Mouse (Mus musculus): ENCODE measurements at regions not wholly inside any gene's neighbourhood (a gene's known extent, or its start where the extent isn't known, plus 50 kb on each side); places are given as distances from the start of the nearest gene placed in this dataset.
A peak's percentile ranks its signal among the peaks of the same experiment; 100 is the strongest.

- DNase-seq (ENCODE audit: low spot score in 2 of 2), result no peak
Measured at GRCm38 (mm10) chr12:25905614-25906013, 509.4 kb downstream of the Rnf144a start.

GRCm38 (mm10) chr12:25896543-25896942 is 518.5 kb downstream of the Rnf144a start:
- DNase-seq (ENCODE audit: low spot score in 2 of 2), result no peak

- no peak for DNase-seq (ENCODE audit: low spot score in 2 of 2)
Measured at GRCm38 (mm10) chr12:25895691-25896090, 519.4 kb downstream of the Rnf144a start.

GRCm38 (mm10) chr12:25891391-25892167 is 523.5 kb downstream of the Rnf144a start:
- DNase-seq (ENCODE audit: low spot score in 2 of 2), result no peak

- DNase-seq (ENCODE audit: low spot score in 2 of 2), result peak in 1 of 2 experiments; percentile 33
Measured at GRCm38 (mm10) chr12:25890722-25891121, 524.3 kb downstream of the Rnf144a start.

GRCm38 (mm10) chr12:25883771-25884171 is 531.3 kb downstream of the Rnf144a start:
- peak; percentile 47 to 51 for DNase-seq (ENCODE audit: low spot score in 2 of 2)

GRCm38 (mm10) chr12:25871816-25872215 is 543.2 kb downstream of the Rnf144a start:
- DNase-seq (ENCODE audit: low spot score in 2 of 2), result no peak

- DNase-seq (ENCODE audit: low spot score in 2 of 2), result peak; percentile 64 to 85
Measured at GRCm38 (mm10) chr12:25871001-25871461, 544.0 kb downstream of the Rnf144a start.

- DNase-seq (ENCODE audit: low spot score in 2 of 2), result no peak
Measured at GRCm38 (mm10) chr12:25869846-25870245, 545.2 kb downstream of the Rnf144a start.

GRCm38 (mm10) chr12:25865063-25865462 is 550.0 kb downstream of the Rnf144a start:
- no peak for DNase-seq (ENCODE audit: low spot score in 2 of 2)

- peak in 1 of 2 experiments; percentile 46 for DNase-seq (ENCODE audit: low spot score in 2 of 2)
Measured at GRCm38 (mm10) chr12:25864113-25864852, 550.8 kb downstream of the Rnf144a start.

- no peak for DNase-seq (ENCODE audit: low spot score in 2 of 2)
Measured at GRCm38 (mm10) chr12:25861100-25861499, 554.0 kb downstream of the Rnf144a start.

GRCm38 (mm10) chr12:25858397-25858796 is 556.7 kb downstream of the Rnf144a start:
- DNase-seq (ENCODE audit: low spot score in 2 of 2), result no peak

- no peak for DNase-seq (ENCODE audit: low spot score in 2 of 2)
Measured at GRCm38 (mm10) chr12:25830057-25830456, 585.0 kb downstream of the Rnf144a start.

GRCm38 (mm10) chr12:25827961-25828360 is 587.1 kb downstream of the Rnf144a start:
- DNase-seq (ENCODE audit: low spot score in 2 of 2), result no peak

GRCm38 (mm10) chr12:25826928-25827327 is 588.1 kb downstream of the Rnf144a start:
- DNase-seq (ENCODE audit: low spot score in 2 of 2), result no peak

- no peak for DNase-seq (ENCODE audit: low spot score in 2 of 2)
Measured at GRCm38 (mm10) chr12:25826451-25826850, 588.6 kb downstream of the Rnf144a start.

- no peak for DNase-seq (ENCODE audit: low spot score in 2 of 2)
Measured at GRCm38 (mm10) chr12:25816248-25816647, 598.8 kb downstream of the Rnf144a start.

GRCm38 (mm10) chr12:25795092-25795491 is 620.0 kb downstream of the Rnf144a start:
- DNase-seq (ENCODE audit: low spot score in 2 of 2), result no peak

GRCm38 (mm10) chr12:25794571-25794970 is 620.5 kb downstream of the Rnf144a start:
- DNase-seq (ENCODE audit: low spot score in 2 of 2), result no peak

- DNase-seq (ENCODE audit: low spot score in 2 of 2), result no peak
Measured at GRCm38 (mm10) chr12:25792571-25793075, 622.4 kb downstream of the Rnf144a start.

- DNase-seq (ENCODE audit: low spot score in 2 of 2), result peak in 1 of 2 experiments; percentile 34
Measured at GRCm38 (mm10) chr12:25790956-25791355, 624.1 kb downstream of the Rnf144a start.
